29 mouse cellular contexts compared by ENCODE assay signal in genomic region chr5:69678770-69679169, GRCm38 (mm10).
DNase-seq lines count a peak whose midpoint lies in the region; ATAC-seq lines count a peak whose summit lies in the region.
"Had no signal": no experiment of that assay in that cellular context is flagged by ENCODE, and none has a peak within 500 bp of the region (broad histone marks: within the 10 kb centered on the region; RNA-seq: fewer than 3 reads in every experiment).

No protein-coding gene starts in this region.

- no peak overlapping the region for H3K4me2 ChIP-seq in intestine, embryonic 16.5 days (ENCODE audit: low read depth, low read length)
- no peak overlapping the region for H3K4me2 ChIP-seq in limb, embryonic 11.5 days (ENCODE audit: low read depth, severe bottlenecking)
- H3K4me2 ChIP-seq: embryonic facial prominence, embryonic 13.5 days; embryonic facial prominence, embryonic 15.5 days; forebrain, embryonic 12.5 days had no signal

- ATAC-seq in intestine, embryonic 16.5 days, result peak; percentile 85
- ATAC-seq in limb, embryonic 11.5 days (ENCODE audit: insufficient number of reproducible peaks, low FRiP score, low TSS enrichment, low read depth), result no peak
- ATAC-seq: activated CD4-positive, CD25-positive, alpha-beta regulatory T cell, adult 4 months; CD4-positive, CD25-positive, alpha-beta regulatory T cell, adult 4 months; forebrain, embryonic 14.5 days; forebrain, embryonic 16.5 days; Patski had no signal

- no peaks in the 10 kb centered on the region for H3K9me3 ChIP-seq in intestine, embryonic 16.5 days (ENCODE audit: control insufficient read depth, low read length)
- H3K9me3 ChIP-seq in limb, embryonic 11.5 days (ENCODE audit: control insufficient read depth, low read length), result no peaks in the 10 kb centered on the region
- H3K9me3 ChIP-seq: embryonic facial prominence, embryonic 13.5 days; embryonic facial prominence, embryonic 15.5 days; forebrain, embryonic 10.5 days; forebrain, embryonic 12.5 days; G1E had no signal

- no peaks in the 10 kb centered on the region for H3K4me1 ChIP-seq in intestine, embryonic 16.5 days (ENCODE audit: control insufficient read depth, insufficient read depth, low read length)
- no peaks in the 10 kb centered on the region for H3K4me1 ChIP-seq in limb, embryonic 11.5 days (ENCODE audit: control insufficient read depth, insufficient read depth, low read length)
- H3K4me1 ChIP-seq: embryonic facial prominence, embryonic 13.5 days; embryonic facial prominence, embryonic 15.5 days; forebrain, embryonic 10.5 days; forebrain, embryonic 12.5 days had no signal

- no peaks in the 10 kb centered on the region for H3K36me3 ChIP-seq in intestine, embryonic 16.5 days (ENCODE audit: control insufficient read depth, insufficient read depth, low read length)
- no peaks in the 10 kb centered on the region for H3K36me3 ChIP-seq in limb, embryonic 11.5 days (ENCODE audit: control insufficient read depth, insufficient read depth, low read length)
- H3K36me3 ChIP-seq: embryonic facial prominence, embryonic 13.5 days; embryonic facial prominence, embryonic 15.5 days; forebrain, embryonic 10.5 days; forebrain, embryonic 12.5 days; G1E had no signal

- H3K27me3 ChIP-seq in intestine, embryonic 16.5 days (replicated peaks; ENCODE audit: control insufficient read depth, insufficient read depth, low read length), result no peaks in the 10 kb centered on the region
- H3K27me3 ChIP-seq in limb, embryonic 11.5 days (ENCODE audit: control insufficient read depth, insufficient read depth, low read length), result no peaks in the 10 kb centered on the region
- H3K27me3 ChIP-seq: CH12.LX; embryonic facial prominence, embryonic 13.5 days; embryonic facial prominence, embryonic 15.5 days; forebrain, embryonic 12.5 days had no signal

- peak; percentile 12 for DNase-seq in embryo, embryonic 10.5 days (ENCODE audit: low spot score)
- no peak for DNase-seq in embryo, embryonic 9.5 days (ENCODE audit: extremely low spot score)
- DNase-seq in forelimb bud, embryonic 11.5 days (ENCODE audit: low read depth, low spot score), result peak; percentile 48
- DNase-seq in limb, embryonic 11.5 days (ENCODE audit: low spot score), result peak; percentile 22
- DNase-seq in cerebellum, postnatal 25 days, result no peak
- DNase-seq in heart, postnatal 4 days, result no peak
- no peak for DNase-seq in kidney, postnatal 14 days
- DNase-seq: adrenal gland, adult 8-10 months; adrenal gland, postnatal 14 days; adrenal gland, postnatal 36 days; B cell, adult 2 months; cerebellum, adult 11-12 months; cerebellum, adult 2 months; cerebellum, adult 9-10 months; cerebellum, postnatal 10 days; cerebellum, postnatal 36 days had no signal

- H3K9ac ChIP-seq in intestine, embryonic 16.5 days (ENCODE audit: low read depth, low read length), result no peak overlapping the region
- H3K9ac ChIP-seq in limb, embryonic 11.5 days (ENCODE audit: low read length), result no peak overlapping the region
- H3K9ac ChIP-seq: embryonic facial prominence, embryonic 13.5 days; embryonic facial prominence, embryonic 15.5 days; forebrain, embryonic 12.5 days had no signal

- no peak overlapping the region for H3K27ac ChIP-seq in intestine, embryonic 16.5 days (ENCODE audit: low read length)
- H3K27ac ChIP-seq in limb, embryonic 11.5 days (replicated peaks; ENCODE audit: low read depth, low read length), result no peak overlapping the region
- H3K27ac ChIP-seq: embryonic facial prominence, embryonic 13.5 days; embryonic facial prominence, embryonic 15.5 days; forebrain, embryonic 10.5 days; forebrain, embryonic 12.5 days had no signal

- WGBS in intestine, embryonic 16.5 days, result 42% methylated on average over 3 of the region's 3 CpGs
- 40% methylated on average over 3 of the region's 3 CpGs for WGBS in limb, embryonic 11.5 days

- no peak overlapping the region for H3K4me3 ChIP-seq in intestine, embryonic 16.5 days (ENCODE audit: low read length)
- H3K4me3 ChIP-seq in limb, embryonic 11.5 days (ENCODE audit: low read depth, low read length), result no peak overlapping the region
- H3K4me3 ChIP-seq: embryonic facial prominence, embryonic 13.5 days; embryonic facial prominence, embryonic 15.5 days; erythroblast, embryonic 14.5 days; forebrain, embryonic 10.5 days; forebrain, embryonic 12.5 days had no signal

Comparison
In these comparisons a context has a peak if more than half of its experiments do, and no peak if none do; other contexts are left out.
1. DNase-seq: peak in embryo, embryonic 10.5 days (single experiment), forelimb bud, embryonic 11.5 days (single experiment) and limb, embryonic 11.5 days (single experiment); none in embryo, embryonic 9.5 days (single experiment), cerebellum, postnatal 25 days (0 of 2), heart, postnatal 4 days (single experiment) and kidney, postnatal 14 days (single experiment).